Mouse (Mus musculus) thymus, postnatal 14 days (tissue): ENCODE data around the gene Nxph1.

Experiments
- DNase-seq: peaks from one replicate; pipeline ENCODE4 v3.0.0; 2021

Nxph1 gene

GRCm38 (mm10) chr6:8979237-8979871, 31.1 kb downstream of the Nxph1 start:
- DNase-seq: no peak

DNA sequence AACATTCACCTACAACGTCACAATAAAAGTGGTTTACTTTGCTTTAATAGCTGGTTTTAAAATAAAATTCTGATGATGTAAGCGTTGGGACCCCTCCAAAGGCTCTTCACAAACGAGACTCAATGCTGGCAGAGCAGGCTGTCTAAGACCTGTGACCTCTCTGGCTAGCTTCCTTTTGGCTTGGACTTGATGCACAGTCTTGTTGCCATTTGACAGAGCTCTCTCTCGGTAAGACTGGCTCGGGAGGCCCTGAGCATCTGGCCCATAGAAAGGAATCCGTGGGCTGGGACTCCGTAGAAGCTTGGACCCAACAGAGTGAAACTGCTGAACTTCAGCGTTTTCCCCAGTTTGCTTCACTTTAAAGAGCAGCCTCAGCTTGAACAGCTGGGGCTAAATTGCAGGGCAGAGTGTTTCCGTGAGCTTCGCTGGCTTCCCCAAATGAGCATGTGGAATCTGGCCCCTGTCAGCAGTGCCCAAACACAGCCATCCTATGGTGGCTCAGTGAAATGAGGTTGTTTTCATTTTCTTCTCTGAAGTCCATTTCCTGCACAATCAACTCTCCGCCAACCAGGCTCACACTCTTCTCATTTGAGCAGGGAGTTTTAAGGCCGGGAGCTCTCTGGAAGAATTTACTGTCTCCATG, 48.2 kb downstream of the Nxph1 start:
- DNase-seq: no peak

- no peak for DNase-seq
Observed at GRCm38 (mm10) chr6:8997326-8997725, 49.1 kb downstream of the Nxph1 start.

- DNase-seq: no peak
Observed at GRCm38 (mm10) chr6:9002686-9003085, 54.5 kb downstream of the Nxph1 start.

DNA sequence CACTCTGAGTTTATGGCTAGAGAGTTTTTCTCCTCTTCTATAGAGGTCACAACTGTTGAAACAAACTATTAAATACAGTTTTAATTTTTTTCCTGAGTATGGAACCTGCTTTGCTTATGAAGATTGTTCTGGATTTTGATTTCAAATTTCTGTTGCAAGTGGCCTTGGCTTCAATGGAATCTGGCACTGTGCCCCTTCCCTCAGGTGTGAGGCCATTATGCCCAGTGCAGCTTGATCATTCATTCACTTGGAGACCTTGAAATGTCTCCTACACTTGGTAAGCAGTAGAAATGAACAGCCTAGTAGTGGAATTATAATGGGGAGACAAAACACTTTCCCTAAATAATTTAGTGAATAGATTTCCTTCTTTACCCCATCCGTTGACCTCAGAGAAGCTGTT, 78.4 kb downstream of the Nxph1 start:
- no peak for DNase-seq

DNA sequence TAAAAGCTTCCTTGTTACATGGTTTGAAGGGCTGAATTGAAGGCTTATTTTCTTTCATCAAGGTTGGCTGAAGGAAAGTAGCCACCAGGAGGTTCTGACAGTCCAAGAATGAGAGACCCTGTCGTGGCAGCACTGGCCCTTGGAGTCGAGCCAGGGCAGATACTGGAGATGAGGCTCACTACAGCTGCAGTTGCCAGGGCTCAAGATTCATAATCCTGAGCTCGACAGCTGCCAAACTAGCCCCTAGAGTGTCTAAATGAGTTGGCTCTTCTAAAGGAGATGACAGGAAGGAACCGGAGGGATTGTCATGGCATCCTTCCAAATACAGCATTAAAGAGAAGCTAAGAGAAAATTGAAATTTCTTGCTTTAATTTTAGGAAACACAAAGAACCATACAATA, 78.9 kb downstream of the Nxph1 start:
- no peak for DNase-seq

- no peak for DNase-seq
Observed at GRCm38 (mm10) chr6:9028501-9028900, 80.3 kb downstream of the Nxph1 start.

DNA sequence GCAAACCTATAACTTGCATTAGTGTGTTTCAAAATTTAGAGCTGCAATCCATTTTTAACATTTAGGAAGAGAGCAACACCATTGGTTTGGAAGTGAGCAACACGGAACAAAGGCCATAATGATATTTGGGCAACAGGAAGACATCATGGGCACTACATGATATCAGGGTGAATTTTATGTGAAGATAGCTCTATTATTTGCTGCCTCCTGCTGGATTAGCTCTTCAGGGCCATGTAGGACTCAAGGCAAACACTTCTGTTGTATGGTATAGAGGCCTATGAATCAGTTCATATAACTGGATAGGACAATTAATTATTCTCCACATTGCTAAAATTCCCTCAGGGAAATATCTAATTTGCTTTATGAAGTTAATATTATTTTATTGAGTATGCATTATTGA, 91.1 kb downstream of the Nxph1 start:
- DNase-seq: no peak

- DNase-seq: no peak
Observed at GRCm38 (mm10) chr6:9040991-9041390, 92.8 kb downstream of the Nxph1 start.

DNA sequence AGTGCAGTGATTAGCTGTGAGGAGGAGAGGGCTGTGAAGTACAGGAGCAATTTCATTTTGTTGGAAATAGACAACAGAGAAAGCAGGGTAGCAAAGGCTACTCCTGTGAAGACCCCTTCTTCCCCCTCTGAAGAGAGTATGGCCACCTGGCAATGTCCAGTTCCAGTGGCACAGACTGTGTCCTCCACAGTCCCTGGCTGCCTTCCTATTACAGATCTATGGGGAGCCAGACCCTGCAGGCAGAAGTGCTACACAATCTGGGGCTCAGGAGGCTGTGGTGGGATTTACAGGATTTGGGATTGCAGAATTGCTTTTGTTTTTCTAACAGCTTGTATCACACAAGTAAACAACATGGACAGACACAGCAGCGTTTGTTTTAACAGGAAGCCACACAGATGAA, 94.2 kb downstream of the Nxph1 start:
- DNase-seq: no peak

GRCm38 (mm10) chr6:9046815-9047214, 98.6 kb downstream of the Nxph1 start:
- no peak for DNase-seq

DNA sequence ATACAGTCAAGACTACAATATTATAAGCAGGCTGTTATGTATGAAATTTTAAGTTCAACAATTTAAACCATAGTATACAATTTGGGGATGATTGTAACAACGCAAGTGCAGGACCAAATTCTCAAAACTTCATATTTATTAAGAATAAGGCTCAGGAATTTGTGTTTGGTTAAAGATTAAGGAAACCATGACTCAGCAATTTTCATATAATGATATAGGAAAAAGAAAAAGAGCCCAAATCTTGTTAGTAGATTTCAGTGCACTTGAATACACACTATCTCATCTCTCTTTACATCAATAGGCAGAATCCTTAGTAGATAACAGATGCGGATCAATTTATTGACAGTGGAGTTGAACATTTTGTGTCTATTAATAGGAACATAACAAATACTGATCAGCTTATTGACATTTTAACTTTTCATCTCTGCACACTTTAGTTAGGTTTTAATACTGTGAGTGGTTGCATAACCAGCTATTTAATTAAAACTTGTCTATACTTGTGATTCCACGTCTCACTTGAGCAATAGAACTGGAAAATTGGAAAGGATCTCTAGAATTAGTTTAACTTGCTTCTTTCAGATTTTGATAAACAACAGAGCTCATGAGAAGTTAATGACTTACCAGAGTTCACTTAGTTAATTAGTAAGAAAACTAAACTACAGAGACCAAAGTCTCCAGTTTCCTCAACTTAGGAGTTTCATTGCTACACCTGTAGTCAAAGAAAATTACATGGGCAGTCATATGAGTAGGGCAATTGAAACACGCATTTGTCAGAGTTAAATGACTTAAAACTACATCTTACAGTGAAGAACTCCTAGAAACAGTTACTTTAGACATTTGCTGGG, 113.3 kb downstream of the Nxph1 start:
- no peak for DNase-seq

DNA sequence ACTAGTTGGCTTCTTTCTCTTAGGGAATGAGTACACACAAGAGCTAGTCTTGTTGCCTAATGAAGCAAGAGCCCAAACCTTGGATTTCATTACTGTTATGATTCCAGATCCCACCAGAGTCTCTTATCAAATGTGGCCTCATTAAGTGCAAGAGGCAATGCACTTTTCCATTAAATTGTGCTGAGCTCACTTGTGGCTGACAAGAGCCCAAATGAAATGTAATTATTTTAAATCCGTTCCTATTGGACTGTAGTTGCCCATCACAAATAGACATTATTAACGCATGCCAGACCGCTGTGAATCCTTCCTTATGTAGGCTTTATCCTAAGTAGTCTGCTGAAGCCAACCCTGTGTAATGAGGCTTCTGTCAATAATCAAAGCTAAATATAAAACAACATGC, 118.2 kb downstream of the Nxph1 start:
- DNase-seq: no peak

DNA sequence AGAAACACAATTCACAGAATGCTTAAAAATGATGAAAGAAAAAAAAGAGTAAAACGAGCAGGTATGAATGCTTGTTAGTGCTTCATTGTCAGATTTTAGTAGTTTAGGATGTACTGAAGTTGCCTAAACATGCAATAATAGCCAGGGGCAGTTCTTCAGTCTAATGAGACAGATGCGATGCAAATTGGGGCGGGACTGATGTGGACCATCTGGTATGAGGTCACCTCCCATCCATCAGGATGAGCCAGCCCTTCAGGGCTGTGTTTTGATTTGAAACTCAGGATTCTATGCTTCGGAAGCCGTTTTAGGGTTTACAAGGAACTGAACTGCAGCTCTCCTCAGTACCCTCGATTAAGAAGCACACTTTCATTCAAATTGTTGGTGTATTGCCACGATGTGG, 121.7 kb downstream of the Nxph1 start:
- DNase-seq: no peak

GRCm38 (mm10) chr6:9076463-9076862, 128.2 kb downstream of the Nxph1 start:
- no peak for DNase-seq

DNA sequence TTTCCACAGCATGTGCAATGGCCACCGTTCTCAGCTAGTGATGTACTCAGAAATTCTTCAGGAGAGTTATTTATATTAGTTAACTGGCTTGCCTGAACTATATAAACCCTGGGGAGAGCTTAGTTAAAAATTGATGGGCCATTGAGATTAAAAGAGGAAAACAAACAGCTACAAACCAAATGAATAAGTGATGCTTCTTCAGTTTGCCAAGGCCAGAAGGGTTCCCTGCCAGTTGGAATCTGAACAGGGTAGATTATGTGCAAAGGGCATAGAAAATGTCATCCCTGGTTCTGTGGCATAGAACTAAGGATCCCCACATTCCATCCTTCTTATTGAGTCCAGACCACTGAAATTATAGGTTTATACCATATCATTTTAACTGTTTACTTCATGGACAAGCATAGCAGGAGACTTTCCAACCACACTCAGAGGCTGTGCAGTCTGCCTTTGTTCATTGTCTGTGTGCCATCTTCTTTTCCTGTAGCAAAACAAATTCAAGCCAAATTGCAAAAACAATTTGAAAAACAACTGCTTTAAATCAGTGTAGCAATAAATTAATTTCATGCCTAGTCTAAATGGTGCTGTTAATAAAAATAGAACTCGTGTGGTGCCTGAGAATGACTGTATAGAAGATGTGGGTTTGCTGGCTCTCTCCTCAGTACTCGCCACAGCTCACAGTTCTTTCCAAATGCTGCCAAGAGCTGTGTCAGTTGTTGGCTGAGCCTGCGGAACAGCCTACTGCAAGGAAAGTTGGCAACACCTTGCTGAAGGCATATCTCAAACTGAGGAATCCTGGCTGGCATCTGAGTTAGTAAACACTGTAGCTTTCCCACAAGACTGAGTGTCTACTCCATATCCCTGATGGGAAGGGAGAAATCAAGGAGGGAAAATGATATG, 129.8 kb downstream of the Nxph1 start:
- DNase-seq: no peak

DNA sequence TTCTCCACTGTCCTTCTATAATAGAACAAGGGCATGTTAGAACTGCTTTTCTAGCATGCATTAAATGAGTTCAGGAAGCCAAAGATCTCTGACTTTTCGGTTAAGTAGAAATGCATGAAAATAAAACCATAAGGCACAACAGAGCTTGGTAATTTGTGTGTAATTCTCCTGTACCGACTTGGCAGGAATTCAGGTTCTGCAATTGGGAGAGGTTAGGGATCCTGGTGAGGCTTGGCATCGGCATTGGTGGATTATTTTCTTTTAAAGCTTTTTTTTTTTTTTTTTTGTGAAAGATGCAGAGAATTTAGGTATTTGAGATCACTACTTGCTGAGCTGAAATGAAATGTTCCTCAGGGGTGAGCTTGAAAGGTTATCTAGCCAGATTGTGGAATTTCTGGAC, 135.6 kb downstream of the Nxph1 start:
- DNase-seq: no peak

GRCm38 (mm10) chr6:9097345-9097744, 149.1 kb downstream of the Nxph1 start:
- no peak for DNase-seq

- DNase-seq: no peak
Observed at GRCm38 (mm10) chr6:9107366-9107765, 159.1 kb downstream of the Nxph1 start.

GRCm38 (mm10) chr6:9119136-9119535, 170.9 kb downstream of the Nxph1 start:
- no peak for DNase-seq

- DNase-seq: no peak
Observed at GRCm38 (mm10) chr6:9124321-9124914, 176.2 kb downstream of the Nxph1 start.

DNA sequence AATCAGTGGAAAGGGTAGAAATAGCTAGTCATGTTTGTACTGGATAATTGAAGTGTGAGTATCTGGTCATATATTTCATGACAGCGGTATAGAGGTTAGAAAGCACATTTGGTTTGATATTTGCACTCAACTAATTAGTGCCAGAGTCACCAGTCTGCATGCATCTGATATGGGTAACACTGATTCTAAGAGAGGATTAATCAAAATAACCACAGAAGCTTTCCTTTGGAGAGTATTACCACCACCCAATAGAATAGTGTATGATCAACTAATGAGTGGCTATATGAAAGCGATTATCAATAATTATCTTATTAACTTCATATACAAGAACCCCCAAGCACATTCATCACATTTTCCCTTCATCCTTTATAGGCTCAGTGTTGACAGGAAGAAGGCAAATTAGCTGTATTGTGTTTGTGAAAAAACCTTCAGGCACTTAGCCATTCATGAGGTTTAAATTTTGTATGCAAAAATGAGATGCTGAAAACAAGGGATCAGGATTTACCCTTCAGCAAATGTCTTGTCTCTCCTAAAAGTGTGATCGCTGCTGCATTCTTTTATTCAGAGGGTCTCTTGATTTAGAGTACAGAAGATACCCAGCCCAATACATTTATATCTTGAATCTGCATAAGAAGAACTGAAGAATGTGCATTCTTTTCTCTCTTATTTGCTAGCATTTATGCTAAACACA, 185.5 kb downstream of the Nxph1 start:
- DNase-seq: no peak
